Mouse (Mus musculus) brain, embryonic 14.5 days (tissue): ENCODE data around the gene Lingo4. TPM values are rescaled to one million over a fixed set of nuclear protein-coding genes. Genes with fewer than 3 reads are reported as not detected.

Experiments used
- DNase-seq: peaks from one replicate; pipeline ENCODE4 v3.0.0-alpha.2; 2011; ENCODE audit warnings: low read depth
- CTCF ChIP-seq: fragments of 200-500 bp; IDR thresholded peaks from 2 replicates; pipeline ENCODE4 v1.5.1; 2012; ENCODE audit warnings: inconsistent platforms, mild to moderate bottlenecking, moderate library complexity, borderline replicate concordance; ENCODE audit not compliant: insufficient read depth, insufficient read length; ENCODE audit errors: extremely low read depth
- POLR2A ChIP-seq: fragments of 200-500 bp; IDR thresholded peaks from 2 replicates; pipeline ENCODE4 v1.6.1; 2012; ENCODE audit warnings: mild to moderate bottlenecking, inconsistent platforms, borderline replicate concordance; ENCODE audit not compliant: poor library complexity, insufficient read depth, insufficient read length, severe bottlenecking; ENCODE audit errors: extremely low read depth
- polyA plus RNA-seq: library from polyadenylated mRNA; depleted of rRNA; stranded (reverse); fragments of >200 nt; gene quantifications from 2 replicates; pipeline ENCODE4 v1.2.3, GENCODE M21; 2012; rRNA removed

Lingo4 gene
- polyA plus RNA-seq, 1 experiment, result 0.70 TPM

DNA sequence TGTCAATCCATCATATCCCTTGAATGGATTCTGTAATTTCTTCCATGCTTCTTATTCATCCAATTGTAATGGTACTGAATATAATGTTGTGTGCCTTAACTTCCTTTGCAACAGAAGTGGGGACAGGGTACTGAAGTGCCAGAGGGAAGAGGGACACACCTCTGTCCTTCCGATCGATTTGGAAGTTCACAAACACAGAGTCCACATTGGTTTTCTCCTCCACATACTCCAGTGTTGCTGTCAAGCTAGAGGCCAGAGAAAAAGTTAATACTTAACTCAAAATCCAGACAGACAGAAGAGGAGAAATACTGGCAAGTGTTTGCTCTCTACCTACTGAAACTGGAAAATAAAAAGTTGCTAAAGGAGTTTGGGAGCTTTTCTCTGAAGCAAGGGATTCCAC is 36.0 kb downstream of the Lingo4 start:
- TF ChIP-seq CTCF, result no peak
- DNase-seq, result no peak

DNA sequence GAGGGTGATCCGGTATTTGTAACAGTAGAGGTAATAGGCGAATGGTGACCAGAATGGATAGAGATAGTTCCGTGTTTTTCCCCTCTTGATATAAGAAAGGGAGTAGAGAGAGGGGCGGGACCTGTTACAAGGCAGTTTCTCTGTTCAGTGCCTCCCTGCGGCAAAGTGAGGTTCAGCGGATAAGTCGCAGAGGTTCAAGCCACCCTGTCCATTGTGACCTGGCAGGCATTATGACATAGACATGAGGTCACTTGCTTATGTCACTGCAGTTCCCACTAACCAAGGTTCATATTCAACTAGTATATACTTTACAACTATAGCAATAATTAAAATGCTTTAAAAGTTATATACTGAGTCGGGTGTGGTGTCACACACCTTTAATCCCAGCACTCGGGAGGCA is 38.1 kb downstream of the Lingo4 start:
- DNase-seq, result no peak
- no peak for TF ChIP-seq POLR2A
- TF ChIP-seq CTCF, result no peak

DNA sequence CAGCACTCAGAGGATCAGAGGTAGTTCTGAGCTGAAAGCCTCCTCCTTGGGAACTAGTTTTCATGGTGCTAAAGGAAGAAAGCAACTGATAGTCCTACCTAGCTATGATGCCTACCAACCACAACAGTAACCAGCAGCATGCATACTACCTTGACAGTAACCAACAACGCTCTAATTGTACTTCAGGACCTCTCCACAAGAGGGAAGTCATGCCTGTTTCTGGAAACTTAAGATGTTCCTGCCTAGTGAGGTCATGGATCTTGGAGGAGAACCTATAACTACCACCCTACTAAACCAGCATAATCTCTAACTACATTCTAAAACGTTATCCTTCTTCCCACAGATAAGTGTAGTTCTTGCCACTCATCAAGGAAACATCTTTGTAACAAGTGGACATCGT is 42.9 kb downstream of the Lingo4 start:
- peak; percentile 29; the same call in 1 of the 2 replicates for TF ChIP-seq CTCF
- no peak for TF ChIP-seq POLR2A
- DNase-seq, result peak; percentile 33

DNA sequence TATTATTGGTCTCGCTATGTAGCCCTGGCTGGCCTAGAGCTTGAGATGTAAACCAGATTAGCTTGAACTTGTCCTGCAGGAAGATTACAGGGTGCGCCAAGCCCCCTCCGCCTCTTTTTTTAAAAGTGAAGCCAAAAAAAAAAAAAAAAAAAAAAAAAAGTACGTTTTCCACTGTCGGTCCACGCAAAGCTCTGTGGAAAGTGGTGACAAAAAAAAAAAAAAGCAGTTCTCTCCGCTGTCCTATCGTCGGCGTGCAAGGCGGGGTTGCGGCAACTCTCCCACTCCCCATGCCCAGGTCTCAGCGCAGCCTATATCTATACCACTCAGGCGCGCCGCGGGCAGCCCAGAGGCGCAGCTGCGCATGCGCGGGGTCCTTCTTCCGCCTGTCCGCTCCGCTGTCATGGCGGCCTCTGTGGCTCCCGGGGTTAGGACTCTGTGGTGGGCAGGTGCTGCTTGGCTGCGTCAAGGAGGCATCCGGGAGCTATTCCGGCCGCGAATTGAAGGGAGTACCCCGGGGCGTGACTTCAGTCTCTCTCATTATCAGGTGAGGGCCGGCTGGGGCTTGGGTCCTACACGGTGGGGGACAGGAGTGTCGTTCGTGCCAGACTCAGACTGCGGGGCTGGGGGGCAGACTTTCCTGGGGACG is 44.8 kb downstream of the Lingo4 start, which contains the start of gene Mrpl9:
TSS of gene Mrpl9 (plus strand) at position 368 of the 646 bp plus-strand sequence.
- TF ChIP-seq CTCF, result no peak
- peak; percentile 85; the same call in 1 of the 2 replicates for TF ChIP-seq POLR2A
- DNase-seq, result peak; percentile 97

DNA sequence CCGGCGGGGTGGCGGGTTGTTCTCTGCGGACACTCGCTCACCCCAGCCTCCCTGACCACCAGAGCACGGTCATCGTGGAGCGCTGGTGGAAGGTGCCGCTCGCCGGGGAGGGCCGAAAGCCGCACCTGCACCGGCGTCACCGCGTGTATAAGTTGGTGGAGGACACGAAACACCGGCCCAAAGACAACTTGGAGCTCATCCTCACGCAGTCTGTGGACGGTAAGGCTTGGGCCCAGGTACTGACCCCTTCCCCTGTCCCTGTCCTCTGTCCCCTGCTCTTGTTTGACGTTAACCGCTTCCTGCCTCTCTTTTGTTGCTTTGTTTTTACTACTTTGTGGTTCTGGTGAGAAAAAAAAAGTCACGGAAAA is 45.3 kb downstream of the Lingo4 start, which contains the start of gene Oaz3:
TSS of gene Oaz3 (minus strand) at position 319 of the 368 bp plus-strand sequence.
- DNase-seq, result no peak
- TF ChIP-seq CTCF, result no peak

DNA sequence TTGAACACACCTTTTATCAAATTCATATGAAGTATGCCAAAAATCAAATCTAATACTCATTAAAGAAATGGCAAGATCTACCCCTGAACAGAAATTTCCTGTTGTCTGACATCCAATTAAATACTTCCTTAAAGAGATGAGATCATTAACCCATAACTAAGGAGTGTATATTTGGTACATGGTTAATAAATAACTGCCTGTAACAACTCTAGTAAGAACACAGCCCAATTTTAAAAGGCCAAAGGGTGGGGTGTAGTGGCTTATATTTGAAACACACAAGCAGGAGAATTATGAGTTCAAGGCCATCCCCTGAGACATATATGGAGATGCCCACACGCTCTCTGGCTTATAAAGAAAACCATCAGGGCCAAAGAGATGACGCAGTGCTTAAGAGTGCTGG is 51.1 kb downstream of the Lingo4 start:
- TF ChIP-seq POLR2A, result no peak
- TF ChIP-seq CTCF, result no peak

More for the DNA sequence above, 51.1 kb downstream of the Lingo4 start:
- no peak for DNase-seq

Other genes starting within 250 kb of the Lingo4 start
- gene Gm10696, start 220.3 kb upstream of the Lingo4 start, polyA plus RNA-seq, result not detected in 2 replicates
- gene Gm5286, start 201.8 kb upstream of the Lingo4 start, polyA plus RNA-seq, result not detected in 2 replicates
- not detected in 2 replicates for gene Gm4778, start 134.5 kb upstream of the Lingo4 start, polyA plus RNA-seq
- gene Them4, start 88.4 kb upstream of the Lingo4 start, polyA plus RNA-seq, result 19.2 and 22.3 TPM in 2 replicates
- gene Them5, start 56.4 kb upstream of the Lingo4 start, polyA plus RNA-seq, result 0.26 and 1.4 TPM in 2 replicates
- 1.0 and 1.3 TPM in 2 replicates for gene C2cd4d, start 36.1 kb upstream of the Lingo4 start, polyA plus RNA-seq
- gene Rorc, start 25.7 kb upstream of the Lingo4 start, polyA plus RNA-seq, result 0.97 and 1.5 TPM in 2 replicates
- 15.2 and 24.2 TPM in 2 replicates for gene Tdrkh, start 14.8 kb downstream of the Lingo4 start, polyA plus RNA-seq
- gene Mrpl9, start 44.8 kb downstream of the Lingo4 start, polyA plus RNA-seq, result 48.8 and 51.9 TPM in 2 replicates
- 0.16 and 0.57 TPM in 2 replicates for gene Oaz3, start 45.4 kb downstream of the Lingo4 start, polyA plus RNA-seq
- 696 and 882 TPM in 2 replicates for gene Celf3, start 79.8 kb downstream of the Lingo4 start, polyA plus RNA-seq
- gene Riiad1, start 81.8 kb downstream of the Lingo4 start, polyA plus RNA-seq, result 5.7 and 5.8 TPM in 2 replicates
- gene Snx27, start 184.2 kb downstream of the Lingo4 start, polyA plus RNA-seq, result 34.0 and 45.1 TPM in 2 replicates
- not detected in 2 replicates for gene Gm10972, start 244.6 kb downstream of the Lingo4 start, polyA plus RNA-seq